10 mouse cellular contexts compared by ENCODE assay signal in the genomic region with DNA sequence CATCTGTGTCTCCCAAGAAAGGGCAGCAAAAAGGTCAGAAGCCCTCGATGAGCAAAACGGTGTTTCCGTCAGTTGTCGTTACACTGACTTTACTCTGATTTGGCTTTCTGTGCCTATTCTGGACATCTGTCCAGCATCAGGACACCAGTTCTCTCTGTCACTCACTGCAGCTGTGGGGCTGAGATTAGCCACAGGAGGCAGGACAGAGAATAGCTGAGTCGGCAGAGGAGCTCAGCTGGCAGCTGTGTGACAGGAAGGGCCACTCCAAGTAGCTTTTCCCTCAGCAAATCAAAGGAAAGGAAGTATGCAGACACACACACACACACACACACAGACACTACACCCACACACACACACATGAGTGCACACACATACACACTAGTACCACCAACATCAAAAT. TPM values are rescaled to one million over a fixed set of nuclear protein-coding genes. Genes with fewer than 3 reads are reported as not detected.
A peak's percentile ranks its signal among the peaks of the same experiment; 100 is the strongest.
DNase-seq lines count a peak whose midpoint lies in the region; ATAC-seq and TF ChIP-seq lines count a peak whose summit lies in the region.
"Had no signal": no experiment of that assay in that cellular context is flagged by ENCODE, and none has a peak within 500 bp of the region (broad histone marks: within the 10 kb centered on the region; RNA-seq: fewer than 3 reads in every experiment).

No protein-coding gene starts in this region.

- no peak overlapping the region for H3K27ac ChIP-seq in heart, embryonic 10.5 days
- H3K27ac ChIP-seq in lung, embryonic 14.5 days (ENCODE audit: low read depth), result no peak overlapping the region
- no peak overlapping the region for H3K27ac ChIP-seq in forebrain, embryonic 16.5 days (ENCODE audit: low read length)
- H3K27ac ChIP-seq: macrophage had no signal

- H3K4me1 ChIP-seq in heart, embryonic 10.5 days, result 0 out of 2 replicates have a peak, but pooled peaks cover 4% of the 10 kb centered on the region
- no peaks in the 10 kb centered on the region for H3K4me1 ChIP-seq in lung, embryonic 14.5 days (ENCODE audit: insufficient read depth)
- H3K4me1 ChIP-seq in forebrain, embryonic 16.5 days (replicated peaks; ENCODE audit: control insufficient read depth, insufficient read depth, low read length), result no peaks in the 10 kb centered on the region

- peak; percentile 48; the same call in 1 of the 2 replicates for TF ChIP-seq CTCF in lung, embryonic 14.5 days (IDR thresholded peaks at IDR 0.05; ENCODE audit: low read depth)

- H3K9me3 ChIP-seq in heart, embryonic 10.5 days, result no peaks in the 10 kb centered on the region
- no peaks in the 10 kb centered on the region for H3K9me3 ChIP-seq in lung, embryonic 14.5 days (ENCODE audit: low read depth, low read length)
- no peaks in the 10 kb centered on the region for H3K9me3 ChIP-seq in forebrain, embryonic 16.5 days (ENCODE audit: control insufficient read depth, low read length)

- no peaks in the 10 kb centered on the region for H3K27me3 ChIP-seq in heart, embryonic 10.5 days (ENCODE audit: insufficient read depth, poor library complexity, severe bottlenecking)
- H3K27me3 ChIP-seq in lung, embryonic 14.5 days (ENCODE audit: insufficient read depth, low read length), result no peaks in the 10 kb centered on the region
- H3K27me3 ChIP-seq in forebrain, embryonic 16.5 days (replicated peaks; ENCODE audit: control insufficient read depth, insufficient read depth, low read length), result no peaks in the 10 kb centered on the region

- no peaks in the 10 kb centered on the region for H3K36me3 ChIP-seq in heart, embryonic 10.5 days
- no peaks in the 10 kb centered on the region for H3K36me3 ChIP-seq in lung, embryonic 14.5 days (ENCODE audit: insufficient read depth)
- no peaks in the 10 kb centered on the region for H3K36me3 ChIP-seq in forebrain, embryonic 16.5 days (ENCODE audit: control insufficient read depth, insufficient read depth)

- H3K4me2 ChIP-seq in lung, embryonic 14.5 days, result no peak overlapping the region
- no peak overlapping the region for H3K4me2 ChIP-seq in forebrain, embryonic 16.5 days (ENCODE audit: low read length)

- no peak overlapping the region for H3K9ac ChIP-seq in lung, embryonic 14.5 days
- no peak overlapping the region for H3K9ac ChIP-seq in forebrain, embryonic 16.5 days (replicated peaks; ENCODE audit: low read depth, low read length)

- no peak overlapping the region for H3K4me3 ChIP-seq in heart, embryonic 10.5 days
- H3K4me3 ChIP-seq in lung, embryonic 14.5 days (ENCODE audit: low read depth, low read length), result no peak overlapping the region
- no peak overlapping the region for H3K4me3 ChIP-seq in forebrain, embryonic 16.5 days (replicated peaks; ENCODE audit: low read length)

- DNase-seq in kidney, adult 11 months, result peak; percentile 5
- DNase-seq in kidney, adult 8-10 months, result no peak
- DNase-seq in brain, adult 2 months (ENCODE audit: low read depth, low spot score), result peak; percentile 31
- DNase-seq in heart, embryonic 10.5 days (ENCODE audit: low spot score), result peak; percentile 79
- peak; percentile 81 for DNase-seq in lung, embryonic 14.5 days
- no peak for DNase-seq in cerebellum, adult 11 months

- WGBS in heart, embryonic 10.5 days, result 37% methylated on average over 5 of the region's 5 CpGs
- 18% methylated on average over 5 of the region's 5 CpGs for WGBS in lung, embryonic 14.5 days
- WGBS in forebrain, embryonic 16.5 days, result 70% methylated on average over 5 of the region's 5 CpGs

- ATAC-seq in lung, embryonic 14.5 days (ENCODE audit: insufficient read depth), result peak; percentile 95
- ATAC-seq in cerebellum, adult (ENCODE audit: insufficient number of reproducible peaks, low FRiP score, low TSS enrichment), result no peak
- no peak for ATAC-seq in forebrain, embryonic 16.5 days
- ATAC-seq: Patski had no signal

RNA-seq across cellular contexts. Expression of gene Fmnl2, which starts 46.0 kb away (rescaled TPM):
- polyA plus RNA-seq in heart, embryonic 10.5 days (2016; fragmentation: Nextera tagmentation; extraction: Ambion mirVana), result 1.0 and 2.5 TPM in 2 replicates
- polyA plus RNA-seq in lung, embryonic 14.5 days (2014; fragmentation: Nextera tagmentation; extraction: Ambion mirVana), result 4.6 and 5.0 TPM in 2 replicates
- polyA plus RNA-seq in forebrain, embryonic 16.5 days (2015; fragmentation: Nextera tagmentation; extraction: Ambion mirVana), result 15.5 and 18.5 TPM in 2 replicates

Comparison
In these comparisons a context has a peak if more than half of its experiments do, and no peak if none do; other contexts are left out.
1. DNase-seq: peak in kidney, adult 11 months (single experiment), brain, adult 2 months (single experiment), heart, embryonic 10.5 days (single experiment) and lung, embryonic 14.5 days (single experiment); none in kidney, adult 8-10 months (0 of 2) and cerebellum, adult 11 months (single experiment).